Mouse (Mus musculus): Measurements from ENCODE around the gene Smok2a.
"Not testable (repeated sequence)": the region's sequence is repeated elsewhere in the genome, so short reads cannot be mapped to it uniquely, and the experiment has no call there.

Smok2a gene

GRCm38 (mm10) chr17:13220888-13221287 is at the start of gene Smok2a:
TSS of gene Smok2a (plus strand) at chr17:13221188.
- no peak for DNase-seq (ENCODE audit: low spot score)

DNA sequence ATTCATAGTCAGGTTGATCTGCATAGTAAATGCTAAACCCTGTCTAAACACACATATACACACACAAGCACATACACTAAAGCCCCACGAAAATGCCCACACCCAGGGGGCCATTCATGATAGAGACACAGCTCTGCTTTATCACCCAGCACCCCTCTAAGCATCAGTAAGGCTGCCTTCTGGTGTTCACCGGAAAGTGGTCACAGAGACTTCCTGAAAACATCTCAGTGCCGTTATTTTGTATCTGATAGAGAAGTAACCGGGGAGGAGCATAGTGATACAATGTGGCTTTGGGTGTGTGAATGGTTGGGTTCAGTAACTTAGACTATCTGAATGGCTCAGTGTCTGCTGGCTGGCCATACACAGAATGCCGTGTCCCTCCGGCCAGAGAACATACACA is 47.4 kb upstream of the Smok2a start:
- not testable (repeated sequence) for DNase-seq (ENCODE audit: low spot score)

- not testable (repeated sequence) for DNase-seq (ENCODE audit: low spot score)
Measured at GRCm38 (mm10) chr17:13174029-13174428, 47.0 kb upstream of the Smok2a start.

DNA sequence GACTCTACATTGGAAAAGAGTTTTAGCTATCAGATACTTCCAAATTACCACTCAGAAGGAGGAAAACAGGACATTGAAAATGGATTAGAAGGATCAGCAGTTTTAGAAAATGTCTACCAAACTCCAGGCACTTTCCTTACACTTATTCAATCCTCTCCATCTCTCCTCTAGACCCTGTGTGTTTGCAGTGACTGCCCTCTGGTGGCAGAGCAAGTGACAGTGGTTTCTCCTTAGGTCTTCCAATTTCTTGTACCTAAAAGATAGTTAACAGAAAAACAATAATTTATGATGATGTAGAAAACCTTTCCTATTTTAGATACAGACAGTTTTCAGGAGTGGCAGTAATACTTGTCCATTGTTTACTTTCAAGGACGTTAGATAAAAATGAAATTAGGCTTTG is 45.4 kb upstream of the Smok2a start:
- DNase-seq (ENCODE audit: low spot score): not testable (repeated sequence)

DNA sequence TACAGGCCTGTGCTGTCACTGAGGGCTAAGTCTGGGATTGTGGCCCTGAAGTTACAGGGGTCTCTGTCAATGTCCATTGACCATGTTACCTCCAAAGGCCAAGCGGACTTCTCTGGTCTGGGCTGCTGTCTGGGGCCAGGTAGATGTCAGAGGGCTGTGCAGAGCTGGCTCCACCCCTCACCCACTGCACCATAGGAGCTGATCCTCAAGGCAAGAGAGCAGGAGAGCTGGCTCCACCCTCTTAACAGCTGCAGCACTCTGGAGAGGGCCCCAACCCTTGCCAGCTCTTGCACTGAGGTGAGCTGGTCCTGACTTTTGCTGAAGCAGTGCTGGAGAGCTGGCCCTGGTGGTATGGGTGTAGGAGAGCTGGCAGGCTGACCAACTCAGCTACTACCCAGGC is 43.2 kb upstream of the Smok2a start:
- DNase-seq (ENCODE audit: low spot score): not testable (repeated sequence)

- DNase-seq (ENCODE audit: low spot score): not testable (repeated sequence)
Measured at GRCm38 (mm10) chr17:13179021-13179420, 42.0 kb upstream of the Smok2a start.

DNA sequence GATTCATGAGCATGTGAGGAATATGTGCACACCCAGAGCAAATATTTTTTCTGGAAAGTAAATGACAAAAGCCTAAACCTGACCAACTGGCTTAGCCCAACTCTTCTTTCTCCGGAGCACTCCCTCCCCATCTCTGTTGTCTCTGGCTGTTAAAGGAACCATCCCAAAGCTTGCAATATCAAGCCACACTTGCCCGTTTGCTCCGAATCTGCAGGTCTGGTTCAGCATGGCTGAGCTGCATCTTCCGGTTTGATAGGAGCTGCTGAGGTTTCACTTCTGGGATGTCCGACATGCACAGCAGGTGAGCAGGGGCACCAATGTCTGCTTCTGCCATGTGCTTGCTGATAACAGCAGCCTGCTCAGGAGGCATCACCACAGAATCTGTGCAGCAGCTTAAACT is 40.5 kb upstream of the Smok2a start:
- not testable (repeated sequence) for DNase-seq (ENCODE audit: low spot score)

- not testable (repeated sequence) for DNase-seq (ENCODE audit: low spot score)
Measured at GRCm38 (mm10) chr17:13182712-13183111, 38.3 kb upstream of the Smok2a start.

- not testable (repeated sequence) for DNase-seq (ENCODE audit: low spot score)
Measured at GRCm38 (mm10) chr17:13184514-13184913, 36.5 kb upstream of the Smok2a start.

- DNase-seq (ENCODE audit: low spot score): not testable (repeated sequence)
Measured at GRCm38 (mm10) chr17:13186541-13186940, 34.4 kb upstream of the Smok2a start.

GRCm38 (mm10) chr17:13187621-13188020 is 33.4 kb upstream of the Smok2a start:
- not testable (repeated sequence) for DNase-seq (ENCODE audit: low spot score)

- DNase-seq (ENCODE audit: low spot score): not testable (repeated sequence)
Measured at GRCm38 (mm10) chr17:13188846-13189245, 32.1 kb upstream of the Smok2a start.

GRCm38 (mm10) chr17:13190836-13191583 is 30.0 kb upstream of the Smok2a start:
- not testable (repeated sequence) for DNase-seq (ENCODE audit: low spot score)

- DNase-seq (ENCODE audit: low spot score): not testable (repeated sequence)
Measured at GRCm38 (mm10) chr17:13196486-13196885, 24.5 kb upstream of the Smok2a start.

DNA sequence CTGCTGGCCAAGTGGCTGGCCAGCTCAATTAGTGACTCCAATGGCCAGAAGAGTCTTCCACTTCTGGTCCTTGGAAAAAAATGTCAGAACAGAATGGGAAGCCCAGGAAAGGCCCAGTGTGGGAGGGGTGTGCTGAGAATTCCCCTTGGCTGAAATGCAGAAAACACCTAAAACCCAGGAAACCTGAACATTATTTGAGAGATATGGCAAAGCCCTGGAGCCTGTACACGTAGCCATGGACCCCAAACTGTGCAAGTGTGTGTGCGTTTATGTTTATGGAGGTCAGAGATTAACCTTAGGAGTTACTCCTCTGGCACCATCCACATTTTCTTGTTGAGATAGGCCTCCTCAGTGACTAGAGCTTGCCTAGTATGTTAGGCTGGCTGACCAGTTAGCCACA is 22.2 kb upstream of the Smok2a start:
- not testable (repeated sequence) for DNase-seq (ENCODE audit: low spot score)

GRCm38 (mm10) chr17:13199880-13200409 is 21.0 kb upstream of the Smok2a start:
- not testable (repeated sequence) for DNase-seq (ENCODE audit: low spot score)

GRCm38 (mm10) chr17:13201551-13201950 is 19.4 kb upstream of the Smok2a start:
- DNase-seq (ENCODE audit: low spot score): not testable (repeated sequence)

DNA sequence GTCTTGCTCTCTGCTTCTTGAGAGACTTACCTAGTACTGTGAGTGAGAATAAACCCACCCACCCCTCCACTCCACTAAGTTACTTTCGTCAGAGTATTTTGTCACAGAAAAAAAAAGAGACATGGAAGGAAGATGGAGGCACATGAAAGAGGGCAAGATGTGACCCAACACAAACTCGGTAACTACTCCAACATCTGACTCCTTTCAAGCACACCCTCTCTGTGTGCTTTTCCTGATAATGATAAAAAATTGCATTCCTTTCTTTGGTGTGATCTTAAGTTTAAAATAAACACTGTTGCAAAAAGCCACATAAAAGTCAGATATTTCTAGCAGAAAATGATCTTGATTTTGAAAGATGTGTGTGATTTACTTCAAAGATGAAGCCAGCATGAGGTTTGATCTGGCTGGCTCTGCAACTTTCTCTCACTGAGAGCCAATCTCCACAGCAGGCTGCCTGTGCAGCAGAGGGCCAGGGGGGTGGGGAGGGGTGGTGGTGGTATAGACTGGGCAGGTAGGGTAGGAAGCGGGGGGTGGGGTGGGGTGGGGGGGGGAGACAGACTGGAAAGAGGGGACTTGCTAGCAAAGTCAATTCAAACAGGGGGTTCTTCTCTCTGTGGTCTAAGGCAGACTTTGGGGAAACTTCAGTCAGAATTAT is 18.4 kb upstream of the Smok2a start:
- DNase-seq (ENCODE audit: low spot score): not testable (repeated sequence)

DNA sequence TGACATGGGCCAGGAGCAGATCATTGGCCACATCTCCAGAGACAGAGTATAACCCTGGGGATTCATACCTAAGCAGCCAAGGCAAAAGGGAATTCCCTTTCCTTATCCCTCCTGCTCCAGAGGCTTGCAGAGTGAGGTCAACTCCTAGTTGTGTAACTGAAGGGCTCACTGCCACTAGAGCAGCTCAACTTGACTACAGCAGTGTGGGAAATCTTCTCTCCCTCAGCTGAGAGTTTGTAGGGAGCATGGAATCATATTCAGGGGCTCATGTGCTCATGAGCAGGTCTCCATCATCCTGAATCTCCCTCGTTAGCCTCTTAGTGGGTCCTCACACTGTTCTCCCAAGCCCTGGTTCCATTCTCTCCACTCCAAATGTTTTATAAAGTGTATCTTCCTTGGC is 15.7 kb upstream of the Smok2a start:
- DNase-seq (ENCODE audit: low spot score): not testable (repeated sequence)

- no peak for DNase-seq (ENCODE audit: low spot score)
Measured at GRCm38 (mm10) chr17:13206491-13206890, 14.5 kb upstream of the Smok2a start.

GRCm38 (mm10) chr17:13208460-13208859 is 12.5 kb upstream of the Smok2a start:
- DNase-seq (ENCODE audit: low spot score): not testable (repeated sequence)

- DNase-seq (ENCODE audit: low spot score): no peak
Measured at GRCm38 (mm10) chr17:13212136-13212850, 8.7 kb upstream of the Smok2a start.

Data from left cerebral cortex, adult 11 months (tissue).